Comparison of ENCODE assay signal across 9 mouse cellular contexts in the genomic region with DNA sequence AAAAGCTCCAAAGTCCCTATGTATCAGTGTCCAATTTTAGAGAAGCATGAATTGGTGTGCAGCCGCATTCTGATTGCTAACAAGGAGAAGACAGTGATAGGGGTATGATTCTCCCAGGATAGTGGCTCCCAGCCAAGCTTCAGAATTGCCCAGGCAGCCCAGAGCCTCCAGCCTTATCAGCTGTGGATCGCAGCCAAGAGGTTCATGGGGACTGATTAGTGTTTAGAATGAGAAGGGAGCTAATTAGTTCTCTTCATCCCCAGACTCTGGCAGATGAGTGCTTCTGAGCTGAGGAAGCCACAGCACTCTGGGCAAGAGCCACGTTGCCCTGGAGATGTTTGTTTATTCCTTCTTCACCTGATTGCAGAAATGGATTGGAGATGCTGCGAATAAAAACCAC.
A peak's percentile ranks its signal among the peaks of the same experiment; 100 is the strongest.
DNase-seq lines count a peak whose midpoint lies in the region; ATAC-seq and TF ChIP-seq lines count a peak whose summit lies in the region.
"Had no signal": no experiment of that assay in that cellular context is flagged by ENCODE, and none has a peak within 500 bp of the region (broad histone marks: within the 10 kb centered on the region; RNA-seq: fewer than 3 reads in every experiment).

No protein-coding gene starts in this region.

- no peaks in the 10 kb centered on the region for H3K9me3 ChIP-seq in heart, embryonic 14.5 days (ENCODE audit: control insufficient read depth, low read length)
- no peaks in the 10 kb centered on the region for H3K9me3 ChIP-seq in heart, embryonic 10.5 days
- H3K9me3 ChIP-seq in heart, embryonic 16.5 days (replicated peaks; ENCODE audit: control insufficient read depth, low read length): no peaks in the 10 kb centered on the region
- H3K9me3 ChIP-seq: limb, embryonic 15.5 days had no signal

- 0 out of 2 replicates have a peak, but pooled peaks have one; percentile 21 for ATAC-seq in heart, embryonic 14.5 days (ENCODE audit: insufficient number of reproducible peaks, insufficient read depth, low FRiP score, low read depth)
- ATAC-seq in heart, embryonic 16.5 days (replicated peaks; ENCODE audit: extremely low read depth, insufficient read depth, low FRiP score): peak; percentile 58; the same call in 1 of the 2 replicates

- no peaks in the 10 kb centered on the region for H3K36me3 ChIP-seq in heart, embryonic 14.5 days (ENCODE audit: control insufficient read depth, insufficient read depth, low read length)
- no peaks in the 10 kb centered on the region for H3K36me3 ChIP-seq in heart, embryonic 10.5 days
- H3K36me3 ChIP-seq in heart, embryonic 16.5 days (ENCODE audit: control insufficient read depth, insufficient read depth): no peaks in the 10 kb centered on the region
- no peaks in the 10 kb centered on the region for H3K36me3 ChIP-seq in thymus, adult 2 months (ENCODE audit: control insufficient read depth, insufficient read depth, low read length)
- H3K36me3 ChIP-seq: limb, embryonic 15.5 days had no signal

- no peak for TF ChIP-seq CTCF in thymus, adult 2 months (IDR thresholded peaks at IDR 0.05; ENCODE audit: borderline replicate concordance, control insufficient read depth, extremely low read depth, insufficient read depth, low read length, poor library complexity)

- H3K27me3 ChIP-seq in heart, embryonic 14.5 days (ENCODE audit: control insufficient read depth, insufficient read depth, low read length): no peaks in the 10 kb centered on the region
- H3K27me3 ChIP-seq in heart, embryonic 10.5 days (ENCODE audit: insufficient read depth, poor library complexity, severe bottlenecking): no peaks in the 10 kb centered on the region
- H3K27me3 ChIP-seq in heart, embryonic 16.5 days (ENCODE audit: control insufficient read depth, insufficient read depth, low read length): no peaks in the 10 kb centered on the region
- H3K27me3 ChIP-seq in thymus, adult 2 months (ENCODE audit: control insufficient read depth, insufficient read depth, low read length): no peaks in the 10 kb centered on the region
- H3K27me3 ChIP-seq: limb, embryonic 15.5 days had no signal

- intact Hi-C loops in left cerebral cortex, postnatal 36 days (cut with DNase I): no loop called here

- H3K4me2 ChIP-seq in heart, embryonic 14.5 days (ENCODE audit: low read length): no peak overlapping the region
- no peak overlapping the region for H3K4me2 ChIP-seq in heart, embryonic 16.5 days (ENCODE audit: low read depth, low read length)
- H3K4me2 ChIP-seq: limb, embryonic 15.5 days had no signal

- 13% methylated on average over 4 of the region's 4 CpGs for WGBS in heart, embryonic 14.5 days
- WGBS in heart, embryonic 10.5 days: 30% methylated on average over 4 of the region's 4 CpGs
- 14% methylated on average over 4 of the region's 4 CpGs for WGBS in heart, embryonic 16.5 days
- WGBS in thymus, adult 2 months: 48% methylated on average over 4 of the region's 4 CpGs

- H3K27ac ChIP-seq in heart, embryonic 14.5 days (replicated peaks in 1 of 2; ENCODE audit: control insufficient read depth in 1 of 2, insufficient read depth in 1 of 2, low read depth in 2 of 2, low read length in 2 of 2): no peak overlapping the region
- no peak overlapping the region for H3K27ac ChIP-seq in heart, embryonic 10.5 days
- no peak overlapping the region for H3K27ac ChIP-seq in heart, embryonic 16.5 days (ENCODE audit: low read length)
- no peak overlapping the region for H3K27ac ChIP-seq in thymus, adult 2 months (ENCODE audit: control insufficient read depth, insufficient read depth, low read length)
- H3K27ac ChIP-seq: limb, embryonic 15.5 days had no signal

- no peak for TF ChIP-seq POLR2A in thymus, adult 2 months (IDR thresholded peaks at IDR 0.05; ENCODE audit: control insufficient read depth, extremely low read depth, insufficient read depth, low read length, poor library complexity)

- H3K4me3 ChIP-seq in heart, embryonic 14.5 days (ENCODE audit: control insufficient read depth in 1 of 2, insufficient read depth in 1 of 2, low read depth in 1 of 2, low read length in 2 of 2): no peak overlapping the region
- no peak overlapping the region for H3K4me3 ChIP-seq in heart, embryonic 10.5 days
- H3K4me3 ChIP-seq in heart, embryonic 16.5 days (ENCODE audit: low read length): no peak overlapping the region
- H3K4me3 ChIP-seq in thymus, adult 2 months (ENCODE audit: control insufficient read depth, insufficient read depth, low read length): no peak overlapping the region
- H3K4me3 ChIP-seq: limb, embryonic 15.5 days had no signal

- peaks cover 3 to 6% of the 10 kb centered on the region in 2 experiments; a peak in 1 of 4 replicates for H3K4me1 ChIP-seq in heart, embryonic 14.5 days (ENCODE audit: control insufficient read depth in 2 of 2, insufficient read depth in 2 of 2, low read length in 2 of 2)
- H3K4me1 ChIP-seq in heart, embryonic 10.5 days: no peaks in the 10 kb centered on the region
- peaks cover 10% of the 10 kb centered on the region for H3K4me1 ChIP-seq in heart, embryonic 16.5 days (ENCODE audit: control insufficient read depth, insufficient read depth, low read length)
- no peaks in the 10 kb centered on the region for H3K4me1 ChIP-seq in thymus, adult 2 months (replicated peaks; ENCODE audit: control insufficient read depth, insufficient read depth, low read length)
- H3K4me1 ChIP-seq: limb, embryonic 15.5 days had no signal

- no peak for DNase-seq in heart, embryonic 10.5 days (ENCODE audit: low spot score)
- peak; percentile 84 for DNase-seq in brain, adult 2 months (ENCODE audit: low read depth, low spot score)
- DNase-seq in left cerebral cortex, postnatal 36 days (ENCODE audit: low spot score in 2 of 2): peak; percentile 10 to 27
- DNase-seq in right cerebral cortex, postnatal 4 days: peak; percentile 74
- DNase-seq in adipocyte (ENCODE audit: low spot score): no peak
- DNase-seq in thymus, adult 2 months: no peak

- no peak overlapping the region for H3K9ac ChIP-seq in heart, embryonic 14.5 days (ENCODE audit: low read length)
- H3K9ac ChIP-seq in heart, embryonic 16.5 days (ENCODE audit: low read length): no peak overlapping the region
- H3K9ac ChIP-seq: limb, embryonic 15.5 days had no signal

Comparison
In these comparisons a context has a peak if more than half of its experiments do, and no peak if none do; other contexts are left out.
1. DNase-seq: peak in brain, adult 2 months (single experiment), left cerebral cortex, postnatal 36 days (2 of 2) and right cerebral cortex, postnatal 4 days (single experiment); none in heart, embryonic 10.5 days (single experiment), adipocyte (single experiment) and thymus, adult 2 months (single experiment).